Mouse (Mus musculus) myocyte (in vitro differentiated cells): ENCODE data around the gene Fam45a. TPM values are rescaled to one million over a fixed set of nuclear protein-coding genes. Genes with fewer than 3 reads are reported as not detected.

ENCODE experiments used
- H3K27me3 ChIP-seq: one replicate; pipeline ENCODE4 v1.6.1; 2011; ENCODE audit not compliant: control insufficient read depth, insufficient read depth, insufficient read length
- H3K36me3 ChIP-seq: one replicate; pipeline ENCODE4 v1.6.1; 2011; ENCODE audit not compliant: control insufficient read depth, insufficient read depth
- H3K4me2 ChIP-seq: one replicate; pipeline ENCODE4 v1.6.1; 2011; ENCODE audit warnings: low read depth, control low read depth
- H3K4me3 ChIP-seq: one replicate; pipeline ENCODE4 v1.5.1; 2011; ENCODE audit warnings: mild to moderate bottlenecking, control low read depth, moderate library complexity
- H3K79me2 ChIP-seq: one replicate; pipeline ENCODE4 v1.6.1; 2011; ENCODE audit not compliant: control insufficient read depth, insufficient read depth
- H3ac ChIP-seq: one replicate; pipeline ENCODE4 v1.6.1; 2011; ENCODE audit not compliant: control insufficient read depth, insufficient read length
- CEBPB ChIP-seq: IDR thresholded peaks from 2 replicates; pipeline ENCODE4 v1.6.1; 2011; ENCODE audit warnings: mild to moderate bottlenecking, moderate library complexity; ENCODE audit not compliant: poor library complexity, insufficient read depth, severe bottlenecking
- E2F4 ChIP-seq: IDR thresholded peaks from one replicate; pipeline ENCODE4 v1.6.1; 2011; ENCODE audit warnings: mild to moderate bottlenecking, control low read depth, moderate library complexity; ENCODE audit not compliant: insufficient read depth
- MAX ChIP-seq: IDR thresholded peaks from one replicate; pipeline ENCODE4 v1.6.1; 2011; ENCODE audit warnings: low read depth, mild to moderate bottlenecking, control low read depth
- MYOD1 ChIP-seq, 3 experiments: IDR thresholded peaks; one replicate each; pipeline ENCODE4 v1.6.1; 2011; ENCODE audit warnings: control low read depth in 2 of 3, low read depth in 2 of 3, mild to moderate bottlenecking in 2 of 3, moderate library complexity in 1 of 3; ENCODE audit not compliant: insufficient read length in 2 of 3, control insufficient read depth in 1 of 3
- MYOG ChIP-seq, 3 experiments: IDR thresholded peaks; one replicate each; pipeline ENCODE4 v1.6.1; 2011; ENCODE audit warnings: control low read depth in 2 of 3, low read depth in 2 of 3, mild to moderate bottlenecking in 2 of 3; ENCODE audit not compliant: insufficient read length in 2 of 3, control insufficient read depth in 1 of 3, insufficient read depth in 1 of 3
- POLR2A ChIP-seq: IDR thresholded peaks from one replicate; pipeline ENCODE4 v1.6.1; 2011; ENCODE audit warnings: low read depth, mild to moderate bottlenecking, control low read depth, moderate library complexity; ENCODE audit not compliant: insufficient read length
- POLR2AphosphoS2 ChIP-seq: IDR thresholded peaks from one replicate; pipeline ENCODE4 v1.6.1; 2011; ENCODE audit warnings: low read depth, control low read depth; ENCODE audit not compliant: insufficient read length
- REST ChIP-seq: IDR thresholded peaks from one replicate; pipeline ENCODE4 v1.6.1; 2011; ENCODE audit warnings: mild to moderate bottlenecking, control low read depth, moderate library complexity; ENCODE audit not compliant: insufficient read depth, insufficient read length
- SRF ChIP-seq: IDR thresholded peaks from one replicate; pipeline ENCODE4 v1.6.1; 2011; ENCODE audit warnings: low read depth; ENCODE audit not compliant: control insufficient read depth, insufficient read length
- TCF12 ChIP-seq: IDR thresholded peaks from one replicate; pipeline ENCODE4 v1.6.1; 2011; ENCODE audit warnings: mild to moderate bottlenecking, control low read depth; ENCODE audit not compliant: poor library complexity, insufficient read depth, severe bottlenecking
- TCF3 ChIP-seq: IDR thresholded peaks from one replicate; pipeline ENCODE4 v1.6.1; 2011; ENCODE audit warnings: low read depth, control low read depth; ENCODE audit not compliant: insufficient read length
- USF1 ChIP-seq: IDR thresholded peaks from one replicate; pipeline ENCODE4 v1.6.1; 2011; ENCODE audit warnings: low read depth, mild to moderate bottlenecking, control low read depth, moderate library complexity
- polyA plus RNA-seq: library from polyadenylated mRNA; unstranded; fragments of >200 nt; fragmentation: generic; extraction: Trizol; gene quantifications from one replicate; pipeline ENCODE4 v1.2.1, GENCODE M21; 2012; ENCODE audit warnings: missing spikeins

The Fam45a gene
- polyA plus RNA-seq, 1 experiment = 13.4 TPM

GRCm38 (mm10) chr19:60793170-60793707, 18.1 kb upstream of the Fam45a start:
- Histone ChIP-seq H3K36me3 (no peaks in the 10 kb centered on the region), H3K27me3 (no peaks in the 10 kb centered on the region), H3K79me2 (peaks cover 22% of the 10 kb centered on the region), H3K4me3 (no peak overlapping the region), H3K4me2 (no peak overlapping the region), H3ac (no peak overlapping the region)
- TF ChIP-seq USF1 = no peak

DNA sequence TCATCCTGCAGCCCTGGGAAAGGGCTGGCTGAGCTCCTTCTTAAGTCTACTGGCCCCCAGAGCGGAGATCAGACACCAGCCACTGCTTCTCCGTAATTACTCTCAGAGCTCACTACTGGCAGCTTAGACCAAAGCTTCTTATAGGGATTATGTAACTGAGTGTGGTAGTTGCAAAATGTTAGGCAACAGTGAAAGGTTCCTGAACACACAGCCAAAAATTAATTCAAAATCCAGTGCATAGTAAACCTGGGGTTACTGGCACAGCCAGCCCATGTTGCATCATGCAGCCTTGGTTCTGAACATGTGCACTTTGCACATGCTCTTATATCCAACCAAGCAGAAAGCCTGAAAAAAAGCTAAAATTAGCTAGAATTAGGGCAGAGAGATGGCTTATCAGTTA, 16.1 kb upstream of the Fam45a start:
- Histone ChIP-seq H3ac (no peak overlapping the region), H3K79me2 (peaks cover 2% of the 10 kb centered on the region), H3K36me3 (no peaks in the 10 kb centered on the region), H3K27me3 (no peaks in the 10 kb centered on the region), H3K4me3 (no peak overlapping the region), H3K4me2 (no peak overlapping the region)
- TF ChIP-seq TCF3 = no peak
- TF ChIP-seq USF1 = no peak
- TF ChIP-seq REST = no peak
- TF ChIP-seq POLR2AphosphoS2 = no peak
- peak; percentile 68 for TF ChIP-seq CEBPB
- TF ChIP-seq TCF12 = no peak
- no peak for TF ChIP-seq MYOG (IDR thresholded peaks at IDR 0.05; ENCODE audit: control insufficient read depth in 1 of 3, insufficient read depth in 1 of 3, insufficient read length in 2 of 3, low read depth in 2 of 3)

GRCm38 (mm10) chr19:60797415-60797814, 14.0 kb upstream of the Fam45a start:
- no peak for TF ChIP-seq REST
- no peak for TF ChIP-seq TCF12
- TF ChIP-seq MYOG (IDR thresholded peaks at IDR 0.05; ENCODE audit: control insufficient read depth in 1 of 3, insufficient read depth in 1 of 3, insufficient read length in 2 of 3, low read depth in 2 of 3) = no peak
- Histone ChIP-seq H3K4me3 (no peak overlapping the region), H3K79me2 (no peaks in the 10 kb centered on the region), H3K36me3 (no peaks in the 10 kb centered on the region), H3K4me2 (no peak overlapping the region), H3ac (no peak overlapping the region), H3K27me3 (no peaks in the 10 kb centered on the region)

DNA sequence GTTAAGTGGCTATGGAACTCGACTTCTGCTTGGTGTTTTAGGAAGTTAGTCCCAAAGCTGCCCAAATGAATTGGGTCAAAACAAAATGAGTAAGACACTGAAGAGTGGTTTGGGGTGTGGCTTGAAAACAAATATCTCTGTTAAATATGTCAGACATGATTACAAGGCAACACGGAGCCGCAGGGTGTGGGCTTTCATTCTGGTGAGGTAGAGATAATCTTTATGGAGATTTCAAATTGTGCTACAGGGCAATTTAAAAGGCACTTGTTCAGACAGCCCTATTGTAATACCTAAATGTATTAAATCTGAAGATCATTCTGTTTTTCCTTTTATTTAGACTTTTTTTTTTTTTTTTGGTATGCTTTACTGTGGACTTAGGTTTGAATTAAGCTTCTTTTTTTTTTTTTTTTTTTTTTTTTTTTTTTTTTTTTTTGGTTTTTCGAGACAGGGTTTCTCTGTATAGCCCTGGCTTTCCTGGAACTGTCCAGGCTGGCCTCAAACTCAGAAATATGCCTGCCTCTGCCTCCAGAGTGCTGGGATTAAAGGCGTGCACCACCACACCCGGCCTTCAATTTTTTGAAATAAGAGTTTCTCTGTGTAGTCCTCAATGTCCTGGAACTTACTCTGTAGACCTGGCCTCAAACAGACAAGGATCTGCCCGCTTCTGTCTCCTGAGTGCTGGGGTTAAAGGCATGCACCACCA, 11.4 kb upstream of the Fam45a start:
- H3ac ChIP-seq = no peak overlapping the region
- no peaks in the 10 kb centered on the region for H3K36me3 ChIP-seq
- no peak overlapping the region for H3K4me2 ChIP-seq
- H3K27me3 ChIP-seq = peaks cover 5% of the 10 kb centered on the region
- no peak overlapping the region for H3K4me3 ChIP-seq
- H3K79me2 ChIP-seq = no peaks in the 10 kb centered on the region
- TF ChIP-seq MYOG (IDR thresholded peaks at IDR 0.05; ENCODE audit: control insufficient read depth in 1 of 3, insufficient read depth in 1 of 3, insufficient read length in 2 of 3, low read depth in 2 of 3) (no peak), MAX (no peak), SRF (no peak), USF1 (no peak), E2F4 (no peak), MYOD1 (IDR thresholded peaks at IDR 0.05; ENCODE audit: control insufficient read depth in 1 of 3, insufficient read length in 2 of 3, low read depth in 2 of 3) (no peak), TCF3 (no peak), TCF12 (no peak), CEBPB (no peak), REST (no peak), POLR2A (no peak), POLR2AphosphoS2 (no peak)

DNA sequence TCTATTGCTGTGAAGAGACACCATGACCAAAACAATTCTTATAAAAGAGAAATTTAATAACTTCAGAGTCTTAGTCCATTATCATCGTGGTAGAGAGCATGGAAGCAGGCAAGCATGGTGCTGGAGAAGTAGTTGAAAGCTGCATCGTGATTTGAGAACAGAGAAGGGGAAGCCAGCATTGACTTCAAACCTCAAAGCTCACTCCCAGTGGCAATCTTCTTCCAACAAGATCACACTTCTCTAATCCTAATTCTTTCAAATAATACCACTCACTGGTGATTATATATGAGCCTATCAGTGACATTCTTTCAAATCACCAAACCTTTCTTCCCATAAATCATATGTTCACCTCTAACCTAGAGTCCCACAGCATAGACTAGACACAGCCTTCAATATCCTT, 6.5 kb upstream of the Fam45a start:
- TF ChIP-seq MAX (no peak), MYOD1 (IDR thresholded peaks at IDR 0.05; ENCODE audit: control insufficient read depth in 1 of 3, insufficient read length in 2 of 3, low read depth in 2 of 3) (no peak), MYOG (IDR thresholded peaks at IDR 0.05; ENCODE audit: control insufficient read depth in 1 of 3, insufficient read depth in 1 of 3, insufficient read length in 2 of 3, low read depth in 2 of 3) (no peak), TCF12 (no peak), USF1 (no peak), TCF3 (no peak), REST (no peak), CEBPB (no peak), SRF (no peak), E2F4 (no peak), POLR2AphosphoS2 (no peak), POLR2A (no peak)
- H3K27me3 ChIP-seq = peaks cover 5% of the 10 kb centered on the region

More for the DNA sequence above, 6.5 kb upstream of the Fam45a start:
- Histone ChIP-seq H3K4me2 (no peak overlapping the region), H3K79me2 (no peaks in the 10 kb centered on the region), H3ac (no peak overlapping the region), H3K36me3 (no peaks in the 10 kb centered on the region), H3K4me3 (no peak overlapping the region)
